Mouse (Mus musculus) brain, embryonic 14.5 days (tissue): ENCODE measurements around the gene Aqp11.

Source experiments
- CTCF ChIP-seq: fragments of 200-500 bp; IDR thresholded peaks from 2 replicates; pipeline ENCODE4 v1.5.1; 2012; ENCODE audit warnings: inconsistent platforms, mild to moderate bottlenecking, moderate library complexity, borderline replicate concordance; ENCODE audit not compliant: insufficient read depth, insufficient read length; ENCODE audit errors: extremely low read depth
- POLR2A ChIP-seq: fragments of 200-500 bp; IDR thresholded peaks from 2 replicates; pipeline ENCODE4 v1.6.1; 2012; ENCODE audit warnings: mild to moderate bottlenecking, inconsistent platforms, borderline replicate concordance; ENCODE audit not compliant: poor library complexity, insufficient read depth, insufficient read length, severe bottlenecking; ENCODE audit errors: extremely low read depth

DNA sequence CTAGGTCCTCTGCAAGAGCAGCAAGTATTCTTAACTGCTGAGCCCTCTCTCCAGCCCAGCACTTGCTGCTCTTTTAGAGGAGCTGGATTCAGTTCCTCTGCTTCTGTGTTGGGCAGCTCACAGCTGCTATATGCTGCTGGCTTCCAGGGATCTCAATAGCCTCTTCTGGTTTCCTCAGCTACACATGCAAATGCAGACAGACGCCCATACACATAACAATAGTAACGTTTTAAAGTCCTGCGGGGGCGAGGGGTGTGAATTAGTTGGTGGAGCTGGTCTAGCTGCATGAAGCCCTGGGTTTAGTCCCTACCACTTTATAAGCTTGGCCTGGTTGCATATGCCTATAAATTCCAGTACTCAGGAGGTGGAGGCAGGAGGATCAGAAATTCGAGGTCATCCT lies 19.0 kb downstream of the Aqp11 start:
- TF ChIP-seq POLR2A (no peak), CTCF (no peak)
